In genomic region chr15:84616880-84617279, GRCm38 (mm10) we compare ENCODE assay signal across 8 mouse cellular contexts. TPM values are rescaled to one million over a fixed set of nuclear protein-coding genes. Genes with fewer than 3 reads are reported as not detected.
DNase-seq lines count a peak whose midpoint lies in the region; ATAC-seq and TF ChIP-seq lines count a peak whose summit lies in the region.
"Not testable (repeated sequence)": the region's sequence is repeated elsewhere in the genome, so short reads cannot be mapped to it uniquely, and the experiment has no call there.

No protein-coding gene starts in this region.

- in situ Hi-C loops in Patski (cut with MboI; ENCODE audit: low pct_unique_long_range_greater_than_20kb): not testable (repeated sequence)

- CTCF ChIA-PET in Patski (lab: Charles Lee): not testable (repeated sequence)

- not testable (repeated sequence) for ATAC-seq in Patski
- ATAC-seq in megakaryocyte, adult 5-6 weeks (ENCODE audit: poor library complexity, severe bottlenecking): peak; percentile 61

- POLR2A ChIA-PET in Patski (lab: Charles Lee): not testable (repeated sequence)

- DNase-seq in Patski (ENCODE audit: low read depth, low spot score): not testable (repeated sequence)
- peak; percentile 26 for DNase-seq in cerebellum, adult 9-11 months
- peak; percentile 72 for DNase-seq in gastrocnemius, adult 18-20 months (ENCODE audit: low spot score)
- peak; percentile 54 for DNase-seq in induced T-regulatory cell, adult 2 months (ENCODE audit: low read depth)
- DNase-seq in left cerebral cortex, adult 18-20 months (ENCODE audit: low spot score in 2 of 2): peak; percentile 65 to 72
- peak; percentile 79 for DNase-seq in right cerebral cortex, postnatal 4 days
- peak; percentile 51 for DNase-seq in urinary bladder, adult 2 months (ENCODE audit: low spot score)

- peak; percentile 89 for TF ChIP-seq CTCF in Patski (IDR thresholded peaks at IDR 0.05)

- H3K27me3 ChIP-seq in Patski: peaks cover 20% of the 10 kb centered on the region

RNA-seq across cellular contexts. Expression of gene Prr5, which starts 52.5 kb away (rescaled TPM):
- polyA plus RNA-seq in Patski (2021): 15.6 TPM
- 1 to 10 TPM; 2.4 to 3.2 TPM for total RNA-seq in gastrocnemius, adult 18-20 months (2021)
- total RNA-seq in left cerebral cortex, adult 18-20 months (2021): 10 to 100 TPM in 1 of 2 experiments, 1 to 10 TPM in 1; 9.2 to 10.8 TPM
- total RNA-seq in megakaryocyte, adult 5-6 weeks (2015): 5.6 and 6.4 TPM in 2 replicates
- 4.4 and 5.4 TPM in 2 replicates for total RNA-seq in megakaryocyte, adult 5-6 weeks (2017)
- polyA plus RNA-seq in urinary bladder, adult 2 months (2012; rRNA removed): 9.1 and 9.4 TPM in 2 replicates

RNA-seq across cellular contexts. Expression of gene Rtl6, which starts 59.3 kb away (rescaled TPM):
- 0.06 TPM for polyA plus RNA-seq in Patski (2021)
- total RNA-seq in gastrocnemius, adult 18-20 months (2021): 1 to 10 TPM; 4.0 to 4.1 TPM
- 10 to 100 TPM; 49.2 to 50.3 TPM for total RNA-seq in left cerebral cortex, adult 18-20 months (2021)
- 1.7 and 1.8 TPM in 2 replicates for total RNA-seq in megakaryocyte, adult 5-6 weeks (2015)
- 2.1 and 2.2 TPM in 2 replicates for total RNA-seq in megakaryocyte, adult 5-6 weeks (2017)
- polyA plus RNA-seq in urinary bladder, adult 2 months (2012; rRNA removed): 7.4 and 11.5 TPM in 2 replicates

Comparison
In these comparisons a context has a peak if more than half of its experiments do, and no peak if none do; other contexts are left out.
1. RNA of gene Rtl6, which starts 59.3 kb away (total RNA-seq): 49.2 to 50.3 TPM in left cerebral cortex, adult 18-20 months; 4.0 to 4.1 TPM in gastrocnemius, adult 18-20 months and 1.7 to 2.2 TPM in megakaryocyte, adult 5-6 weeks; every median in the first group is over 4 times any median in the second.